Mouse (Mus musculus) cerebellum, adult 2 months (tissue): ENCODE measurements around the gene Gm20458.
A peak's percentile ranks its signal among the peaks of the same experiment; 100 is the strongest.

Experiments used
- CTCF ChIP-seq: fragments of 200-500 bp; IDR thresholded peaks from 2 replicates; pipeline ENCODE4 v1.5.1; 2011; ENCODE audit warnings: low read depth, mild to moderate bottlenecking, control low read depth, low read length, moderate library complexity, borderline replicate concordance; ENCODE audit not compliant: insufficient read depth
- POLR2A ChIP-seq: fragments of 200-500 bp; IDR thresholded peaks from 2 replicates; pipeline ENCODE4 v1.6.1; 2011; ENCODE audit warnings: low read length, control low read depth, borderline replicate concordance; ENCODE audit not compliant: insufficient read depth

GRCm38 (mm10) chr2:164520782-164521181, 60.0 kb downstream of the Gm20458 start:
- TF ChIP-seq CTCF = peak; percentile 80
- no peak for TF ChIP-seq POLR2A
